Mouse (Mus musculus): ENCODE results near the gene Plekha6.
A peak's percentile ranks its signal among the peaks of the same experiment; 100 is the strongest.

Plekha6 gene

GRCm38 (mm10) chr1:133146014-133147009 lies 17.7 kb upstream of the Plekha6 start:
- peak; percentile 49 for DNase-seq (ENCODE audit: low spot score)

GRCm38 (mm10) chr1:133147324-133147723 lies 16.7 kb upstream of the Plekha6 start:
- no peak for DNase-seq (ENCODE audit: low spot score)

- no peak for DNase-seq (ENCODE audit: low spot score)
These were observed 15.9 kb upstream of the Plekha6 start for GRCm38 (mm10) chr1:133148122-133148521.

- no peak for DNase-seq (ENCODE audit: low spot score)
These were observed 13.5 kb upstream of the Plekha6 start for GRCm38 (mm10) chr1:133150556-133150955.

- no peak for DNase-seq (ENCODE audit: low spot score)
These were observed 11.8 kb upstream of the Plekha6 start for GRCm38 (mm10) chr1:133152213-133152612.

GRCm38 (mm10) chr1:133155270-133155669 lies 8.7 kb upstream of the Plekha6 start:
- no peak for DNase-seq (ENCODE audit: low spot score)

GRCm38 (mm10) chr1:133159128-133159564 lies 4.9 kb upstream of the Plekha6 start:
- no peak for DNase-seq (ENCODE audit: low spot score)

GRCm38 (mm10) chr1:133161559-133161958 lies 2.5 kb upstream of the Plekha6 start:
- no peak for DNase-seq (ENCODE audit: low spot score)

- no peak for DNase-seq (ENCODE audit: low spot score)
These were observed 2.0 kb upstream of the Plekha6 start for GRCm38 (mm10) chr1:133162046-133162445.

- DNase-seq (ENCODE audit: low spot score), result no peak
These were observed 1.0 kb upstream of the Plekha6 start for GRCm38 (mm10) chr1:133162981-133163380.

- DNase-seq (ENCODE audit: low spot score), result no peak
These were observed 591 bp downstream of the Plekha6 start for GRCm38 (mm10) chr1:133164591-133165011.

GRCm38 (mm10) chr1:133165111-133165510 lies 1.1 kb downstream of the Plekha6 start:
- no peak for DNase-seq (ENCODE audit: low spot score)

- peak; percentile 52 for DNase-seq (ENCODE audit: low spot score)
These were observed 4.5 kb downstream of the Plekha6 start for GRCm38 (mm10) chr1:133168318-133169060.

GRCm38 (mm10) chr1:133170196-133170595 lies 6.2 kb downstream of the Plekha6 start:
- no peak for DNase-seq (ENCODE audit: low spot score)

GRCm38 (mm10) chr1:133171357-133171756 lies 7.3 kb downstream of the Plekha6 start:
- no peak for DNase-seq (ENCODE audit: low spot score)

GRCm38 (mm10) chr1:133175150-133175549 lies 11.1 kb downstream of the Plekha6 start:
- no peak for DNase-seq (ENCODE audit: low spot score)

- no peak for DNase-seq (ENCODE audit: low spot score)
These were observed 13.6 kb downstream of the Plekha6 start for GRCm38 (mm10) chr1:133177480-133178172.

GRCm38 (mm10) chr1:133178732-133179440 lies 14.9 kb downstream of the Plekha6 start:
- no peak for DNase-seq (ENCODE audit: low spot score)

GRCm38 (mm10) chr1:133181072-133182015 lies 17.3 kb downstream of the Plekha6 start:
- DNase-seq (ENCODE audit: low spot score), result peak; percentile 51

GRCm38 (mm10) chr1:133182016-133182705 lies 18.2 kb downstream of the Plekha6 start:
- peak; percentile 56 for DNase-seq (ENCODE audit: low spot score)

Data from testis, postnatal 14 days (tissue).